Mouse (Mus musculus): ENCODE measurements at regions not wholly inside any gene's neighbourhood (a gene's known extent, or its start where the extent isn't known, plus 50 kb on each side); places are given as distances from the start of the nearest gene placed in this dataset.

DNA sequence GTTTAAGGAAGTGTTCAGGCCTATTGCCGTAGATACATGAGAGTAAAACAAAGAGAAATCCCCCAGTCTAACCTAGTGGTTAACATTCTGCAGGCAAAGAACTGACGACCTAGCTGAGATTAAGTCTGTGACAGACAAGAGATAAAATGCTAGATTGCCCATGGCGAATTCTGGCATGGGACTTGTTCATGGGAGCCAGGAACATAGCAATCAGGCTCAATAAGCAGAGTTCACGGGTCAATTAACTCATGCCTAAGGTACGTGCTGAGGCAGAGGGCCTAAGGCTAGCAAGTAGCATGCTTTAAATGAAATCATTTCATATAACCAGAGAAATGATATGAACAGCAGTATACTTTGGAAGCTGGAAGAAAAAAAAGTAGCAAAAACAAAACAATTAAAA is 1119.2 kb upstream of the Adgrl2 start:
- DNase-seq (ENCODE audit: low spot score in 2 of 2), result no peak

GRCm38 (mm10) chr3:150112231-150112630 is 1121.9 kb upstream of the Adgrl2 start:
- no peak for DNase-seq (ENCODE audit: low spot score in 2 of 2)

DNA sequence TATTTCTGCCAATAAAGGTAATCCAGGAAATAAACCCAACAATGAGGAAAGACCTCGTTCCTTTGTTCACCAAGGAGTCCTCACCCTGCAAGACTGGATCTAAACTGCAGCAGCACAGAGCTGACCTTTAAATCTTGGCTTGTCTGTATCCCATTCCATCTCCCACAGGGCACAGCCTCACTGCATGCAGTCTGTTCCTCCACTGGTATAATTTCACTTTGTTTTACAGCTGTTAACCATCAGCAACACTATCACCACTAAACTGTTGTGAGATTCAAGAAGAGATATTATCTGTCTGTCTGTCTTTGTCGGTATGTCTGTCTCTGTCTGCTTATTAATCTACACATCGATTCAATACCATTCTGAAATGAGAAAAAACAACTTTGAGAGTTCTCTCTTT is 1129.5 kb upstream of the Adgrl2 start:
- no peak for DNase-seq (ENCODE audit: low spot score in 2 of 2)

DNA sequence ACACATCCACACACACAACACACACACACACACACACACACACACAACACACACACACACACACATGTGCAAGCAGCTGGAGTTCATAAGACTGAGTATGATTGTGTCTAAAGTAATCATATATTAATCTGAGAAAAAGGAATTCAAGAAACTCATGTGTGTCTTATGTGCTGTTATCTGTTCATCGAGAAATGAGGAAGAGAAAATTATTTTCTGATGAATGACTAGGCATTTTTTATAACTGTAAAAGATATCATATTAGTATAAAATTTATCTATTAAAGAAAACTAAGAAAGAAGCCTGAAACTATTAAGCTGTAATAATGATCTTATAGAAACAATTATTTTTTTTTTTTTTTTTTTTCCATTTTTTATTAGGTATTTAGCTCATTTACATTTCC is 1156.3 kb upstream of the Adgrl2 start:
- no peak for DNase-seq (ENCODE audit: low spot score in 2 of 2)

- DNase-seq (ENCODE audit: low spot score in 2 of 2), result no peak
Observed at GRCm38 (mm10) chr3:150151152-150151822, 1160.9 kb upstream of the Adgrl2 start.

- no peak for DNase-seq (ENCODE audit: low spot score in 2 of 2)
Observed at GRCm38 (mm10) chr3:150151823-150152158, 1161.4 kb upstream of the Adgrl2 start.

DNA sequence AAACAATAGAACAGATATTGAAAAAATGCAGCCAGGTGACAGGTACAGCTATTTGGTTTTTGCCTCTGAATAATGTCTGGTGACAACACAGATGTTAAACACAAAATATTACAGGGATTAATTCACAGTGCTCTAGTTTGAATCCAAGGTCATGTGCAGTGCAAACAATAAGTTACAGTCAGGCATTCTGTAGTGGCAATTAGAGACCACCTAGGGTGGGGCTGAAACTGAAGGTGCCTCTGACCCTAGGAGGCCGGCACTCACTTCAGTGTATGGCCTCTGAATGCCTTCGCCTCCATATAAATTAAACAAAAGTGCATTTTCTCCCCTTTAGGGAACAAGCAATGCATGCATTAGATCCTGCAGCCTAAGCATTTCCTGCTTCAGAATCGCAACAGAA is 1162.5 kb upstream of the Adgrl2 start:
- no peak for DNase-seq (ENCODE audit: low spot score in 2 of 2)

DNA sequence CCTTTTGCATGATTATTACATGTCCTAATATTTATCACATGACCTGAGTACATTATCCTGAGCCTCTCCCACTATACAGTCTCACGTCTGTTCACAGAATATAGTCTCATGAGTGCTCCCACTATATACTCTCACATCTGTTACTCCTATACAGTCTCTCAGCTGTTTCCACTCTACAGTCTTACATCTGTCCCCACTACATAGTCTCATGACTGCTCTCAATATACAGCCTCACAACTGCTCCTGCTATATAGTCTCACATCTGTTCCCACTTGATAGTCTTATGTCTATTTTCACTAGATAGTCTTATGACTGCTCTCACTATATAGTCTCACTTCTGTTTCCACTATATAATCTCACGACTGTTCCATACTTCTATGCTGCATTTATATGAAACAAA is 1195.5 kb upstream of the Adgrl2 start:
- no peak for DNase-seq (ENCODE audit: low spot score in 2 of 2)

DNA sequence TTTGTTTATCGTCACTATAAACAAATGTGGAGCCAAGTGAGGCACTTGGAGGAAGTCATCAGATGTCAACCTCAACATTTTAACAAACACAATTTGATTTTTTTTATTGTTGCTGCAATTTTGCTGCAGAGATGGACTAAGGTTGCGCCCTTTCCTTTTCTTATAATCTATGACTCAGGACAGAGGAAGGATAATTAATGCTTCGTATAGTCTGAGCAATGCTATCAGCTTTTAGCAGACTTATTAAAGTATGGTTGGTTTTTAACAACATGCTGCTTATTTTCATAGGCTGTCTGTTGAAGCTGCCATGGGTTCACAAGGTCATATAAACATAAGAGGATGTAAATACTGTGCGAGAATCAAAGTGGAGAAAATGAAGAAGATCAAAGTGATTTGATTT is 1202.8 kb upstream of the Adgrl2 start:
- no peak for DNase-seq (ENCODE audit: low spot score in 2 of 2)

- no peak for DNase-seq (ENCODE audit: low spot score in 2 of 2)
Observed at GRCm38 (mm10) chr3:150198492-150198891, 1208.1 kb upstream of the Adgrl2 start.

- DNase-seq (ENCODE audit: low spot score in 2 of 2), result no peak
Observed at GRCm38 (mm10) chr3:150205902-150206301, 1215.5 kb upstream of the Adgrl2 start.

GRCm38 (mm10) chr3:150233279-150233678 is 1204.4 kb upstream of the Adgrl4 start:
- no peak for DNase-seq (ENCODE audit: low spot score in 2 of 2)

DNA sequence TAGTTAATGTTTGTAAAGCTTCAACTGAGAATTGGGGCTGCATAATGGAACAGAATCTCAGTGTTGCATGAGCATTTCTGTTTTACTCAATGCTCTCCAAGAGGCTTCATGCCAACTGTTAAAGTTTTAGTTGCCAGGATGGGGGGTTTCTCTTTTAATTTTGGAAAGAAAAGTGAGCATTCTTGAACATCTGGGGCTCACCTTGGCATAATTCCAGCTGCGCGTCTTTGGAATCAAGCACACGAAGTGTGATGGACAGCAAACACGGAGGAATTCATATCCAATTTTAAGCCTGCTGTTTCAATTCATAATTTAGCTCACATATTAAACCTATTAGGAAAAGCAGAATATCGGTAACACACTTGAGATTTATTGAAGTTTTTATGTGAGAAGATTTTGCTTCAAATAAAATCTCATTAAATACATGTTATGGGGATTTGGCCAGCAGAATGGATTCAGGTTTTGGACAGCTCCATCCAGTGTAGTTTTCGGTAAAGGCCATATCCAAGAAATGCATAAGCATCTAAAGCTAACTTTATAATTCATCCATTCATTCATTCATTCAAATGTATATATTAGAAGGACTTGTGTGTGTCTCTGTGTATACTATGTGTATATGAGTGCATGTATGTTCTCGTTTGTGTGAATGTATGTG is 1200.6 kb upstream of the Adgrl4 start:
- DNase-seq (ENCODE audit: low spot score in 2 of 2), result no peak

- DNase-seq (ENCODE audit: low spot score in 2 of 2), result no peak
Observed at GRCm38 (mm10) chr3:150275038-150275437, 1162.6 kb upstream of the Adgrl4 start.

- DNase-seq (ENCODE audit: low spot score in 2 of 2), result no peak
Observed at GRCm38 (mm10) chr3:150296057-150296710, 1141.5 kb upstream of the Adgrl4 start.

DNA sequence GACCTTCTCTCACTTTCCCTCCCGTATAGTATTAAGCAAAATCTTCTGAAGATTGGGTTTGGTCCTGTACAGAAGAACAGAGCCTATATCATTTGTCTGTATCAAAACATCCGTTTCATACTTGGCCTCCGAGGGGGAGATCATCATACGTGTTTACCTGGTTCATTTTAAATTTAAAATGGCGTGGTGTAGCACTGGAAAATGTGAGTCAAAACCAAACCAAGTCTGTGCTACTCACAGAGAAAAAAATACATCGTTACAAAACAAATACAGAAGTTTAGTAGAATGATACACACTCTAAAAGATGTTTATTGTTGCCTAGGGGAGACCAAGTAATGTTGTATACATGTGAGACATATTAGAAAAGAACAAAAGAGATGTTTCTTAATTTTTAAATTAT is 1108.9 kb upstream of the Adgrl4 start:
- DNase-seq (ENCODE audit: low spot score in 2 of 2), result no peak

GRCm38 (mm10) chr3:150352139-150352725 is 1085.5 kb upstream of the Adgrl4 start:
- no peak for DNase-seq (ENCODE audit: low spot score in 2 of 2)

GRCm38 (mm10) chr3:150365766-150366165 is 1071.9 kb upstream of the Adgrl4 start:
- DNase-seq (ENCODE audit: low spot score in 2 of 2), result no peak

GRCm38 (mm10) chr3:150384996-150385627 is 1052.6 kb upstream of the Adgrl4 start:
- peak; percentile 3 to 7 for DNase-seq (ENCODE audit: low spot score in 2 of 2)

- DNase-seq (ENCODE audit: low spot score in 2 of 2), result no peak
Observed at GRCm38 (mm10) chr3:150401694-150402301, 1035.9 kb upstream of the Adgrl4 start.

DNA sequence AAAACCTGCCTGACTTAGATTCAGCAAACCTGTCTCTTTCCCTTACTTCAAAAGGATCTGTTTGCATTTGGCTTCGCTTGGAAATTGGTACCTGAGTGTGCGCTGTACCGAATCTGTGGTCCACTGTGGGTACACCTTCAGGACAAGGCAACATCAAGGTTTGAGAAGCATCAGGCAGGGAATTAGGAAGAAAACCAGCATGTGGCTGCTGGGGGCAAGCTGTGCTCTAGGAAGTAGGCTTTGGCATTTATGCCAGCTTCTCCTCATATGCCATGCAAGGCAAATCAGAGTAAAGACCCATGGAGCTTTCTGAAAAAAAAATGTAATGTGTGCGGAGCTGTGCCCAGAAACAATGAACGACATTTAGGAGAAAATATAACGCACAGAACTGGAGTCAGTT is 1031.6 kb upstream of the Adgrl4 start:
- no peak for DNase-seq (ENCODE audit: low spot score in 2 of 2)

DNA sequence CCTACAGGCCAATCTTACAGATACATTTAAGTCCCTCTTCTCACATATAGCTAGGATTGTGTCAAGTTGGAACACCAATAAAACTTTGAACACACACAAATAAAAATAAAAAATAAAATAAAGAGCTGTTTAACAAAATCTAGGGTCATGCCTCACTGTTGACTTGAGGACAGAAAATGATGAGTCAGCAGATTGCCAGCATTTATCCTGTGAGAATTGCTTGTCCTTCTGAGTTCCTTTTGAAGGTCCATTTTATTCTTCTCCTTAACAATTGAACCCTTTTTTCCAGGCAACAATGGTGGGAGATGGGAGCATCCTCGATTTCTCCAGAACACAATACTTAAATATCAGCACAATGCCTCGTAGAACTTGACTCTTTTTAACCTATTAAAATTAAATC is 1022.4 kb upstream of the Adgrl4 start:
- DNase-seq (ENCODE audit: low spot score in 2 of 2), result no peak

All from urinary bladder, postnatal 36 days (tissue).